Mouse (Mus musculus) midbrain, postnatal 0 days (tissue): ENCODE measurements around the gene Gm49393. TPM values are rescaled to one million over a fixed set of nuclear protein-coding genes. Genes with fewer than 3 reads are reported as not detected.

ENCODE experiments used
- ATAC-seq: fragments of 200-750 bp; cut with Nextera tagmentation; 2 replicates; pipeline ENCODE4 v1.8.0; 2017; ENCODE audit warnings: moderate number of reproducible peaks, mild to moderate bottlenecking, moderate TSS enrichment, moderate library complexity; ENCODE audit not compliant: low FRiP score
- DNase-seq: peaks from one replicate; pipeline ENCODE4 v3.0.0-alpha.2; 2015; ENCODE audit warnings: low spot score
- H3K27ac ChIP-seq: fragments of 300-500 bp; sonication (generic); 2 replicates; pipeline ENCODE4 v1.5.1; 2014; ENCODE audit warnings: low read depth, mild to moderate bottlenecking, low read length, mixed read lengths
- H3K27me3 ChIP-seq: fragments of 300-500 bp; sonication (generic); 2 replicates; pipeline ENCODE4 v1.6.1; 2014; ENCODE audit warnings: low read length, control low read depth, mixed read lengths; ENCODE audit not compliant: insufficient read depth
- H3K36me3 ChIP-seq: fragments of 300-500 bp; sonication (generic); 2 replicates; pipeline ENCODE4 v1.6.1; 2014; ENCODE audit warnings: low read length, control low read depth, mixed read lengths; ENCODE audit not compliant: insufficient read depth
- H3K4me1 ChIP-seq: fragments of 300-500 bp; sonication (generic); 2 replicates; pipeline ENCODE4 v1.6.1; 2014; ENCODE audit warnings: mild to moderate bottlenecking, control low read depth, antibody characterized with exemption, low read length, mixed read lengths; ENCODE audit not compliant: insufficient read depth
- H3K4me2 ChIP-seq: fragments of 300-500 bp; sonication (generic); 2 replicates; pipeline ENCODE4 v1.6.1; 2014; ENCODE audit warnings: low read depth, mild to moderate bottlenecking, low read length, mixed read lengths; ENCODE audit not compliant: poor library complexity, severe bottlenecking
- H3K4me3 ChIP-seq: fragments of 300-500 bp; sonication (generic); 2 replicates; pipeline ENCODE4 v1.5.1; 2014; ENCODE audit warnings: low read depth, mild to moderate bottlenecking, low read length, moderate library complexity
- H3K9ac ChIP-seq: fragments of 300-500 bp; sonication (generic); replicated peaks from 2 replicates; pipeline ENCODE4 v1.6.1; 2014; ENCODE audit warnings: mild to moderate bottlenecking, low read length, moderate library complexity, mixed read lengths; ENCODE audit not compliant: poor library complexity, severe bottlenecking
- H3K9me3 ChIP-seq: fragments of 300-500 bp; sonication (generic); 2 replicates; pipeline ENCODE4 v1.6.1; 2016; ENCODE audit warnings: low read length, control low read depth
- CTCF ChIP-seq: IDR thresholded peaks from 2 replicates; pipeline ENCODE4 v1.5.1; 2016; ENCODE audit warnings: antibody characterized with exemption, mild to moderate bottlenecking
- WGBS: fragments of 180-500 bp; shearing (Covaris S2); extraction: QIAGEN DNeasy Blood & Tissue Kit; methylation state at CpG from one replicate; pipeline ENCODE4 v1.1.7; 2014; 5-methylcytosine and 5-hydroxymethylcytosine counted together
- polyA plus RNA-seq: library from polyadenylated mRNA; unstranded; fragments of >200 nt; fragmentation: Nextera tagmentation; extraction: Ambion mirVana; gene quantifications from 2 replicates; pipeline ENCODE4 v1.2.1, GENCODE M21; 2015
- total RNA-seq: library from RNA; depleted of rRNA; stranded (reverse); fragments of >200 nt; gene quantifications from 2 replicates; pipeline ENCODE4 v1.2.3, GENCODE M21; 2014; rRNA removed

Gm49393 gene
- total and polyA plus RNA-seq, 2 experiments from 2014 or later = not detected

- ATAC-seq (no peak), DNase-seq (peak; percentile 58)
- TF ChIP-seq CTCF = peak; percentile 74
- Histone ChIP-seq H3K27ac (no peak overlapping the region), H3K4me1 (no peaks in the 10 kb centered on the region), H3K4me2 (no peak overlapping the region), H3K36me3 (no peaks in the 10 kb centered on the region), H3K4me3 (no peak overlapping the region), H3K27me3 (no peaks in the 10 kb centered on the region), H3K9me3 (no peaks in the 10 kb centered on the region), H3K9ac (no peak overlapping the region)
- WGBS = 13% methylated on average over 7 of the region's 7 CpGs
These were observed 115.9 kb downstream of the Gm49393 start for GRCm38 (mm10) chr13:60819469-60819868.

DNA sequence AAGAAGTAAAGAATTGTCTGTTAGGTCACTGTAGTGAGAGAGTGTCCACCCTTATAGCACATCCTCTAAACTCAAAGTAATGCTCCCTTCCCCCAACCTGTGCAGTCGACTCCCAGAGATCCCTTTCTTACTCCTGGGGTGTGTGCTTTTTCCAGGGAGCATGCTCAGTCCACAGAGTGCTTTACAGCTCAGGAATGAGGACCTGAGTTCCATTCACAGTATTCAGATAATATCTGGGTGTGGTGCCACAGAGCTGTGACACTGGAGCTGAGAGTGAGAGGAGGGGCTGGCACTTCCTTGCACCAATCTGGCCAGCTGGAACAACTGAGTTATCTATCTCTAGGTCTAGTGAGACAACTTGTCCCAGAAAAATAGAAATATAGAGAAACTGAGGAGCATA is 121.7 kb downstream of the Gm49393 start:
- TF ChIP-seq CTCF = no peak
- WGBS = 67% methylated on average over 1 of the region's 1 CpGs
- no peaks in the 10 kb centered on the region for H3K4me1 ChIP-seq
- H3K4me2 ChIP-seq = no peak overlapping the region
- H3K27ac ChIP-seq = no peak overlapping the region
- DNase-seq (no peak), ATAC-seq (no peak)
- H3K27me3 ChIP-seq = no peaks in the 10 kb centered on the region
- H3K9me3 ChIP-seq = no peaks in the 10 kb centered on the region
- H3K9ac ChIP-seq = no peak overlapping the region
- no peak overlapping the region for H3K4me3 ChIP-seq
- no peaks in the 10 kb centered on the region for H3K36me3 ChIP-seq

GRCm38 (mm10) chr13:60812768-60813167 is 122.6 kb downstream of the Gm49393 start:
- WGBS = 92% methylated on average over 6 of the region's 6 CpGs
- ATAC-seq = no peak
- Histone ChIP-seq H3K36me3 (no peaks in the 10 kb centered on the region), H3K4me2 (no peak overlapping the region), H3K27me3 (no peaks in the 10 kb centered on the region), H3K4me3 (no peak overlapping the region), H3K9me3 (no peaks in the 10 kb centered on the region), H3K4me1 (no peaks in the 10 kb centered on the region), H3K9ac (no peak overlapping the region), H3K27ac (no peak overlapping the region)
- TF ChIP-seq CTCF = no peak
- DNase-seq = no peak

- ATAC-seq = no peak
- DNase-seq = no peak
- H3K27ac ChIP-seq = no peak overlapping the region
- H3K27me3 ChIP-seq = no peaks in the 10 kb centered on the region
- TF ChIP-seq CTCF = no peak
- H3K4me1 ChIP-seq = no peaks in the 10 kb centered on the region
- no peaks in the 10 kb centered on the region for H3K36me3 ChIP-seq
- no peak overlapping the region for H3K4me2 ChIP-seq
- no peak overlapping the region for H3K4me3 ChIP-seq
- H3K9ac ChIP-seq = no peak overlapping the region
- no peaks in the 10 kb centered on the region for H3K9me3 ChIP-seq
- WGBS = 81% methylated on average over 2 of the region's 2 CpGs
These were observed 125.7 kb downstream of the Gm49393 start for GRCm38 (mm10) chr13:60809690-60810089.

Other genes starting within 250 kb of the Gm49393 start
- gene BC051665, start 149.2 kb downstream of the Gm49393 start, total RNA-seq = not detected in 2 replicates
- not detected in 2 replicates for gene BC051665, start 149.2 kb downstream of the Gm49393 start, polyA plus RNA-seq
- gene Ctsll3, start 132.7 kb downstream of the Gm49393 start, total RNA-seq = not detected in 2 replicates
- gene Ctsll3, start 132.7 kb downstream of the Gm49393 start, polyA plus RNA-seq = not detected in 2 replicates
- gene 4930486L24Rik, start 71.1 kb downstream of the Gm49393 start, total RNA-seq = 0.22 and 0.38 TPM in 2 replicates
- not detected in 2 replicates for gene 4930486L24Rik, start 71.1 kb downstream of the Gm49393 start, polyA plus RNA-seq
- gene Gm49392, start 38.7 kb downstream of the Gm49393 start, total RNA-seq = not detected in 2 replicates
- gene Gm49392, start 38.7 kb downstream of the Gm49393 start, polyA plus RNA-seq = not detected in 2 replicates
- gene Ctla2b, start 38.1 kb downstream of the Gm49393 start, total RNA-seq = 2.0 and 3.2 TPM in 2 replicates
- 0.54 and 1.9 TPM in 2 replicates for gene Ctla2b, start 38.1 kb downstream of the Gm49393 start, polyA plus RNA-seq
- gene Tpbpb, start 30.7 kb downstream of the Gm49393 start, total RNA-seq = not detected in 2 replicates
- not detected in 2 replicates for gene Tpbpb, start 30.7 kb downstream of the Gm49393 start, polyA plus RNA-seq
- gene Gm49391, start 981 bp upstream of the Gm49393 start, total RNA-seq = 6.0 and 10.1 TPM in 2 replicates
- 0.34 and 0.75 TPM in 2 replicates for gene Gm49391, start 981 bp upstream of the Gm49393 start, polyA plus RNA-seq
- gene Ctla2a, start 1.0 kb upstream of the Gm49393 start, total RNA-seq = 8.5 and 13.0 TPM in 2 replicates
- gene Ctla2a, start 1.0 kb upstream of the Gm49393 start, polyA plus RNA-seq = 32.0 and 39.9 TPM in 2 replicates
- gene Tpbpa, start 6.4 kb upstream of the Gm49393 start, total RNA-seq = not detected in 2 replicates
- gene Tpbpa, start 6.4 kb upstream of the Gm49393 start, polyA plus RNA-seq = not detected in 2 replicates
- gene Ctsj, start 70.4 kb upstream of the Gm49393 start, total RNA-seq = not detected in 2 replicates
- not detected in 2 replicates for gene Ctsj, start 70.4 kb upstream of the Gm49393 start, polyA plus RNA-seq
- gene Ctsq, start 105.0 kb upstream of the Gm49393 start, total RNA-seq = not detected in 2 replicates
- gene Ctsq, start 105.0 kb upstream of the Gm49393 start, polyA plus RNA-seq = not detected in 2 replicates
- gene Ctsr, start 228.7 kb upstream of the Gm49393 start, total RNA-seq = not detected in 2 replicates
- gene Ctsr, start 228.7 kb upstream of the Gm49393 start, polyA plus RNA-seq = not detected in 2 replicates